Mouse (Mus musculus) right cerebral cortex, postnatal 25 days (tissue): ENCODE results near the gene Rangap1.
"Not testable (repeated sequence)": the region's sequence is repeated elsewhere in the genome, so short reads cannot be mapped to it uniquely, and the experiment has no call there.

Source experiments
- DNase-seq: peaks from one replicate; pipeline ENCODE4 v3.0.0; 2022

The Rangap1 gene

DNA sequence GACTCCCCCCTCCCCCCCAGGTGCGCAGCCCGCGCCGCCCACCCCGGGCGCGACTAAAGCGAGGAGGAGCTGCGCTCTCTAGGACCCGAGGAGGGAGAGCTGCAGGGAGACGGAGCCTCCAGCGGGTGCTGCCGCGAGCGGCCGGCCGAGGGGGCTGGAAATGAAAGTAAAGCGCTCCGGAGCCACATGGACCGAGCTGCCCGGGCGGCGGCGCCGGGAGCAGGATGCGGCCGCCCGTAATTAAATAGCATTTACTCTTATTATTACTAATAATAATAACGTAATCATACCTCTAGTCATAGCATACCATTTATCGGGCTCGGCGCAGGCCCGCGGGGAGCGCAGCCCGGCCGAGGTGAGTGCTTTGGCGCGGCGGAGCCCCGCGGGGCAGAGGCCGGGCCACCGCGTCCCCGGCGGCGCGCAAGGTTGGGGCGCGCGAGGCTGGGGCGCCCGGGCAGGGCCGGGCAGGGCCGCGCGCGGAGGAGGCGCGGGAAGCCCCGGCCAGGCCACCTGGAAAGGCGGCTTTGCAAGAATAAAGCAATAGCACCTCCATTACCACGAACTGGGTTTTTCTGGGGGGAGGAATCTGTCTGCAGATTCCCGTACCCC lies at the start of gene Rangap1, which contains the start of gene Zc3h7b:
Gene Rangap1 (minus strand): TSS at position 539 of the 609 bp plus-strand sequence.
Gene Zc3h7b (plus strand): TSS at position 66 of the 609 bp plus-strand sequence.
- peak; percentile 74 for DNase-seq

DNA sequence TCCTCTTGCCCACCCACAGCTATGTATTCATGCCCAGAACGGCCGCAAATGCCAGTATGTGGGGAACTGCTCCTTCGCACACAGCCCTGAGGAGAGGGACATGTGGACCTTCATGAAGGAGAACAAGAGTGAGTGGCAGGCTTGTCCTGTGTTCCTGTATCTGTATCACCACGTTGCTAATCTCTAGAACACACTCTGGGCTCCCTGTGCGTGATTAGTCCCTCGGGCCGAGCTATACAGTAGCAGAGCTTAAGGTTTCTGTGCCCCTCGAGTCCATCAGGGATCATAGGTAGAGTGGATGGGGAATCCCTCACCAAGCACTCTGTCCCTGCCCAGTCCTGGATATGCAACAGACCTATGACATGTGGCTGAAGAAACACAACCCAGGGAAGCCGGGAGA lies 47.1 kb upstream of the Rangap1 start:
- no peak for DNase-seq

DNA sequence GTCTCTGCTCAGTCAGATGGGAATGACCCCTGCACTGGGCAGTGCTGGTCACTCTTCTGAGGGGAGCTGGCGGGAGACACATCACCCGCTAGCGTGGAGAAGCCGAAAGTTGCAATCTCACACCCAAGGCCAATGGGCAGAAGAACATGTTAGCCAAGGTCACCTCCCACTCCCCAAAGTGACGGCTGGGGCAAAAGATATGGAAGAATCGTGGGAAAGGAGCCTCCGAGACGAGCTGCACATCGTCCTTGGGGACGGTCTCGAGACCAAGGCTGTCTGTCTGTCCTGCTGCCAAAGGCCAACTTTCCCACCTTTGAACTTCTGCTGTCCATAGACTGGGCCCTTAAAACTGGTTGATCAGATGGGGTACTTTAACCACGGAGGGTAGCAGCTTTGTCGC lies 42.2 kb upstream of the Rangap1 start:
- no peak for DNase-seq

DNA sequence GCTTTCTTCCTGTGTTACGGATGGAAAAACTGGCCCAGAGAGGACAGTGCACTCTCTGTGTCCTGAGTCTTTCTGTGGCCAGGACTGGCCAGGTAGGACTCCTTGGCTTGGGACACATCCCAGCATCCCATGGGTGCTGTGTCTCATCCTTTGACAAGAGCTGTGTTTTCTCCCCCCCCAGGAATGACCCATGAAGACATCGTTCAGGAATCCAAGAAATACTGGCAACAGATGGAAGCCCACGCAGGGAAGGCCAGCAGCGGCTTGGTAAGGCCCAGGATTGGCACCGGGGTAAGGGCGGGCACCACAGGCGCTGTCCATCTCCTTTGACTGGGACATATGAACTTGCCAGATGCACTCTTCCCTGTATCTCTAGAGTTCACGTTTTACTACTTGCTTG lies 40.4 kb upstream of the Rangap1 start:
- DNase-seq, result no peak

DNA sequence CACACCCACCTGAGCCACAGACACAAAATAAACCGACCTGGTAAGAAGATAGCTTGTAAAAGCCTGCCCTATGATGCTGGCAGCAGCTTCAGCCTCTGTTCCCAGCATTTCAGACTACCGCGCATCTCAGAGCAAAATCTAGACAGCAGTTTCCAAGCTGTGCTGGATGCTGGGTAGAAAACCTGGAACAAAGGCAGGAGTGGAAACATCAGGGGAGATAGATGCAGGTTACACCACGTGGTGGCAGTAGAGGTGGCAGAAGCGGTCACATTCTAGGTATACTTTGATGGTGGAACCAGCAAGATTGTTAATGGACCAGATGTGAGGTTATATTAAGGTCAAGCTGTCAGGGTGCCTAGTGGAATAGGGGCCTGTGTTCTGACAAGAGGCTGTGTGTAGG lies 39.4 kb upstream of the Rangap1 start:
- no peak for DNase-seq

DNA sequence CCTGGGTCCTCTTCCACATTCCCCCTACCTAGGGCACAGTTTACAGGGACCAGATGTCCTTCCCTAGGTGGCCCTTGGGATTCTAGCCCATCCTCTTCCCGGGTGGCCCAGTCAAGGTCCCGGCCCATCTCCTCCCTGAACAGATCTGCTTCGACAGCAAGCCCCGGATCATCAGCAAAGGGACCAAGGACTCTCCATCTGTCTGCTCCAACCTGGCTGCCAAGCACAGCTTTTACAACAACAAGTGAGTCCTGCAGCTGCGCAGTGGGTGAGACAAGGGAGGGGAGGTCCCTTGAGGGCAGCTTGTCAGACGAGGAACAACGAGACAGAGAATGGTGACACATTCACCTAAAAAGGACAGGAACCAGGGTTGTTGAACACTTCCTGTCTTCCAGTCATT lies 36.5 kb upstream of the Rangap1 start:
- no peak for DNase-seq

DNA sequence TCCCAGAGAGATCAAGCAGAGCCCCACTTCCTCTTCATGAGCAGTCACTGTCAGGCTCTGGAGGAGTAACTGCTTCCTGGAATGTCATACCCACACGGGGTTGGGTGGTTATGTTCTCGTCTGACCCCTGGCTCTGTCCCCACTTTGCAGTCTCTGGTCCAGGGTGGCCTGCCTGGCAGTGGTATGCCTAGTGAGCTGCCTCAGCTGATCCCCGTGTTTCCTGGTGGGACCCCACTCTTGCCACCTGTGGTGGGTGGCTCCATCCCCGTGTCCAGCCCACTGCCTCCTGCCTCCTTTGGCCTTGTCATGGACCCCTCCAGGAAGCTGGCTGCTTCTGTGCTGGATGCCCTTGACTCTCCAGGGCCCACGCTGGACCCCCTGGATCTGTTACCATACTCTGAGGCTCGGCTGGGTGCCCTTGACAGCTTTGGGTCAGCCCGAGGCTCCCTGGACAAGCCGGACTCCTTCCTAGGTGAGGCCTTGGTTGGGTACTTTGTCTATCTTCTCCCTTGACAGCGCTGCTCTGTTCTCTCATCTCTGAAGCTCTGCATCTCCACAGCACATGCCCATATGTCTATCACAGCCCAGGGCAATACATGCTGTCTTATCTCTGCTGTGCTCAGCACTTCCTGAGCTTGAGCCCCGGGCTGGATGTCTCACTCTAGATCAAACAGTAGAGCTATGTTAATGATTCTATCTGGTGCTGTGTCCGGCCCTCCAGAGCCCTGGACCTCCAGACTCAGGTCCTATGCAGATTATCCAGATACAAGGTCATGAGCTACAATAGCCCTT lies 31.5 kb upstream of the Rangap1 start:
- DNase-seq, result no peak

DNA sequence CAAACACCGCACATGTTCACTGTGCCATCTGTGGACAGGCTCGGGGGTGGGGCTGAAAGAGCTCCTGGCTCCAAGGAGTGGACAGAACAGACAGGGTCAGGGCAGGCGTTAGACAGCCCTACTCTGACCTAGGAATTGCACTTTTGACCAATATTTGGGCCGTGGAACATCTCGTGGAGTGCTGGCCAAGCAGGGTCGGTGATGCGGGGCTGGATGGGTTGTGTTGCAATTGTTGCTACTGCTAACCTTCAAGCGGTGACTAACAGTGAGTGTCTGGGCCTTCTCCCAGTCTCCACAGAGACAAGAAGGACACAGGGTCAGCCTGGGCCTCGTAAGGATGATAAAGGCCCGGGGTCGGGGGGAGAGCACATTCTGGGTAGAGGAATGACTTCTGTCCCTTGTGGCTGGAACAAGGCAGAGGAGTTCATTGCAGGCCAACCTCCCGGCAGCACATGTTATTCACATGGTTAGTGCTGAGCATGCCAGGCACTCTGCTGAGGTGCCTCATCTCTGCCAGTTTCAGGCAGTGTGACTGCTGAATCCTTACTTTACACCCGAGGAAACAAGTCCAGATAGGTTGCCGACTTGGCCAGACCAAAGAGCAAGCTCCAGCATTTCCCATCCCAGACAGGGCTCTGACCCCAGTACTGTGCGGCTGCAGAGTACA lies 29.3 kb upstream of the Rangap1 start:
- no peak for DNase-seq

DNA sequence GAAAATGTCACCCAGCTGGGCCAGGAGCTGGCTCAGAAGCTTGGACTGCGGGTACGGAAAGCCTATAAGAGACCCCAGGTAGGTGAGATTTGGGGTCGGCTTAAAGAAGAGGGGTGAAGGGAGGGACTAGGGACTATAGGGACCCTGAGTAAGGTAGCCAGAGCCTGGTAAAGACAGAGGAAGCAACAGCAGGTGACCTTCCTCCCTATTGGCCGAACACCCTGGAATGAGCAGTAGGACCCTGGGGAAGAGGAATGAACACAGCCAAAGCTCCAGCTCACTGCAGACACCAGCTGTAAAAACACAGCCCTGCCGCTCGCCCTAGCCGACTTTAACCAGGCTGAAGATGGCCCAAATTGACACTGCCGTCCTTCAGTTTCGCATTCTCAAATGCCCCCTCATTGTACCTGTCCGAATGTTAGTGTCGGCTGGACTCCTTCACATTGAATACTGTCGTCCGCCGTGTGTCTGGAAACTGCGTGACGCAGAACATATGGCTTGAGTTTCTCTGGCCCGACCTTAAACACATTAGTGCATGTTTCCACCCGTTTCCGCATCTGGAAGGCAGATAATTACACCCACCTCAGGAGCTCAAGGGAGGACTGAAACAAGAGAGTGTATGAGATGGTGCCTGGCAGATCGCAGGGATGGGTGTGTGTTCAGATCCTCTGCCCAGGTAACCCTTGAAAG lies 27.2 kb upstream of the Rangap1 start:
- DNase-seq, result no peak

DNA sequence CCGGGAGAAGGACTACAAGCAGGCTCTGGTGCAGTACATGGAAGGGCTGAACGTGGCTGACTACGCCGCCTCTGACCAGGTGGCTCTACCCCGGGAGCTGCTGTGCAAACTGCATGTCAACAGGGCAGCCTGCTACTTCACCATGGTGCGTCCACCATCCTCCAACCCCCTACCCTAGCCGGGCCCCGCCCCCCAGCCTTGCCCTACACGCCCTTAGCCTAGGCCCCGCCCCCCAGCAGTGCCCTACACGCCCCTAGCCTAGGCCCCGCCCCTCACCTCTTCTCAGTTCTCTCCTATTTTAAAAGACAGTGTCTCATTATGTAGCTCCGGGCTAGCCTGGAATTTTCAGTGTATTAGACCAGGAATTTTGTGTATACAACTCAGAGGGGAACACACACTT lies 23.7 kb upstream of the Rangap1 start:
- DNase-seq, result no peak

DNA sequence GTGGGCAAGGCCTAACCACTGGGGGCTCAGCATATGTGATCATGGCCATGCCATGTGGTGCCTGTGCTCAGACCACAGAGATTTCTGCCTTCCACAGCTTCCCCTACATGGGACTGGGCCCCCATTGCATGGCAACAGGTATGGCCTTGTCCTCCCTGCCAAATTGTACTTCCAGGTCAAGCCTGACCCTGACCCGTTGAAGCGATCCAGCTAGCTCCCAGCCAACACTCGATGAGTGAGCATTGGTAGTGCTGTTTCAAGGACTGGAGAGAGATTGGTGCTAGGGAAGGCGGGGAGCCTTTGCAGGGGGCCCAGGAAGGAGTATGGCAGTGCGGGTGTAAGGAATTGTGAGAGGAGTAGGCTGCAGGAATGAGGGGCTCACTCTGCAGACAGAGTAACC lies 21.1 kb upstream of the Rangap1 start:
- no peak for DNase-seq

DNA sequence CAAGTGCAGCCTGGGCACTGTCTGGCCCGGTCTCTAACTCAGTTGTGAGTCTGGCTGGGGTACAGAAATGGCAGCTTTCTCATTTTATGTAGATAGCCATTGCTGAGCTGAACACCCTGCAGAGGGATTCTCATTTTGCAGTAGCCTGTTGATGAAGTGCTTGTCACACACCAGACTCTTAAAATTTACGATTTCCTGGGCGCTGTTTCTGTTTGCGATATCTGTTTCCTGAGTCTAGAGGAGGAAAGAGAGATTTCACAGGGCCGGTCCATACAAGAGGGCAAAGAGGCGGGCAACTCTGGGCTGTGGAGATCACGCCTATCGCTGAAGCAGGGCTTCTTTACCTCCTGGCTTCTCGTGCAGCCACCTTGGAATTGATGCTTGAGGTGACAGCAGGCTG lies 20.3 kb upstream of the Rangap1 start:
- DNase-seq, result no peak

DNA sequence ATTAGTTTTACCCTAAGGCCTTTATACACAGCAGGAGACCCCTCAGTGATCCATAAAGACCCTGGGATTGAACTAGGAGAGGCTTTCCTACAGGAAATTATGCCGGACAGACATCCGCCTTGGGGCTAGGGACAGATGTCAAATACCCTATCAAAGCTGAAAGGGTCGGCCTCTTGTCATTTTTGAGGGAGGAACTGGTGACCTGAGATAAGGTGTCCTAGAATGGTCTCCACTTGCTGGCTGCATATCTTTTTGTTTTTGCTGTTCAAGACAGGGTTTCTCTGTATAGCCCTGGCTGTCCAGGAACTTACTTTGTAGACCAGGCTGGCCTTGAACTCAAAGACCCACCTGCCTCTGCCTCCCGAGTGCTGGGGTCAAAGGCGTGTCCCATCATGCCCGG lies 19.2 kb upstream of the Rangap1 start:
- DNase-seq, result no peak

DNA sequence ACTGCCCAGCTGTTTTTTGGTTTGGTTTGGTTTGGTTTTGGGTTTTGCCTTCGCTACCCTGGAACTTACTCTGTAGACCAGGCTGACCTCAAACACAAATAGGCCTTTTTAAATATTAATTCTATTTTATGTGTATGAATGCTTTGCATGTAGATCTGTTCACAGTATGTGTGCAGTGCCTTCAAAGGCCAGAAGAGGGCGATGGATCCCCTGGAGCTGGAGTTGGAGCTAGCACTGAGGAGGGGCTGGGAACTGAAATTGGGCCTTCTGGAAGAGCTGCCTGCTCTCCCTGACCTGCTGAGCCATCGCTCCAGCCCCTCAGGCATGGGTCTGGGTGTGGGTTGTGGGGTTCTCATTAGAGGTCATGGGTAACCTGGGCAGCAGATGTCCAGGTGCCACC lies 16.6 kb upstream of the Rangap1 start:
- DNase-seq, result no peak

DNA sequence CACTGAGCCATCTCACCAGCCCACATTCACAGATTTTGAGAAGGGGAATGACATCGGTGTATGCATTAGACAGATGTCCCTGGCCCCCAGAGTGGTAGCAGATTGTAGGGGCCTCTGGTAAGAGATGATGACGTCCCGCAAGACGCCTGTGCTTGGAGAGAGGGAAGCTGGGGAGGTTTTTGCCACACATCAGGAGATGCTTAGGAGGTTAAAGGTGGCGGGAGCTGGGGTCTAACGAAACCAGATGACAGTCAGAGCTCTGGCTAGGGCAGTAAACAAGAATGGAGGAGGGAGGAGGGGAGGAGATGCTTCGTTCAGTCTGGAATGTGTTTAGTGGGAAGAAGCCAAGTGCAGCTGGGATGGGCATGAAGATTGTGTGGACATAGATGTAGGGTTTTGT lies 16.1 kb upstream of the Rangap1 start:
- DNase-seq, result no peak

DNA sequence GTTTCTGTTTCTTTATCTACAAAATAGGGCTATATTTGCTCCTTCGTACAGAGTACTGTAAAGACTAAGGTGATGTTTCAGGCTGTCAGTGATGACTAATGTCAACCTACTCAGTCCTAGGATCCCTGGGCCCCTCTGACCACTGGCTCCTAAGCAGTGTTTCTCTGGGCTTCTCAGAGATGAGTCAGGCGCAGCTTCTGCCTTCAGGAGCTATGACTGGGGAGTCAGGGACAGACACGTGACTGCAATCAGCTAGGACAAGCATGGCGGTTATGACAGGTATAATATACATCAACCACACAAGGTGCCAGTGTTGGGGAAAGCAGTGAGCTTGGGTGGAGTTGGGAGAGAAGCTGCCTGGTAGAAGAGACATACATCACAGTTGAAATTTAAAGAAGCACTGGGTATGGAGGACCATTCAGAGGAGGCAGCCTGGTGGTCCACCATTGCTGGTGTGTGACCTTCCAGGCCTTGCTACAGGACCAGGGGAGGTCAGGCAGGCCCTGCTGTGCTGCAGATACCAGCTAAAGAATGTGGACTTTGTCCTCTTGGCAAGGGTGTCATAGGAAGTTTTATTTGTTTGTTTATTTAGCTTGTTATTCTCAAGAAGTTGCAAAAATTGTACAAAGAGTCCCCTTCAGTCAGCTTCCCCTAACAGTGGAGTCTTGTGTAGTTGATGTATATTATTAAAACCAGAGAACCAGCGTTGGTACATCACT lies 15.2 kb upstream of the Rangap1 start:
- DNase-seq, result no peak

DNA sequence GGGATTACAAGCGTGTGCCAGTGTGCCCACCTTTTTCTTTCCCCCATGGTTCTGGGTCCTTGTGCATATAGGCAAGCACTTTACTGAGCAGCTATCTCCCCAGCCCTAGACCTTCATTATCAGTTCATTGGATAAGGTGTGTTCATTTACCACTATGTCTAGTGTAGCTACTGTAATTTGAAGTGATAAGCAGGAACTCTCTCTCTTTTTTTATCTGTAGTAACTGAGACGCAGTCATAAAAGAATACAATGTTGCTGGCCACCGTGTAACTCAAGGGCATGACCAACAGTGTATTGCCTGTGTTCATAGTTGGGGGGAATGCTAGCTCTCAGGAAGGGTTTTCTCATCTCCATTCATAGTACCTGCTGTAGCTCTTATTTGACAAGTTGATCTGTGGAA lies 14.2 kb upstream of the Rangap1 start:
- no peak for DNase-seq

DNA sequence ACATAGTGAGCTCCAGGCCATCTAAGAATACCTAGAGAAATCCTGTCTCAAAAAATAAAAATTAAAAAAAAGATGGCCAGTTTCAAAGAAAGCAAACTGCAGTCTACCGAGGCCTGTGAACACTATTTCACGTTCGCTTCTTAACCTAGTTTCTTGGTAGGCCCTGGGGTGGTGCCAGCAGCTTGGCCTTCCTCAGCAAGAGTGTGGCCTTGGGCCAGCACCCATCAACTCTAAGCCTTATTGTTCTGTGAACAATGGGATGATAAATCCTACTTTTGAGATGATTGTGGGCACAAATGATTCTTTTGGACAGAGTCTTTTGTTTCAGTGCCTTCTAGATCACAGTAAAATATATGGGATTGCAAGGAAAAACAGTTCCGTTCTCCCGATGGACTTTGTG lies 13.4 kb upstream of the Rangap1 start:
- no peak for DNase-seq

DNA sequence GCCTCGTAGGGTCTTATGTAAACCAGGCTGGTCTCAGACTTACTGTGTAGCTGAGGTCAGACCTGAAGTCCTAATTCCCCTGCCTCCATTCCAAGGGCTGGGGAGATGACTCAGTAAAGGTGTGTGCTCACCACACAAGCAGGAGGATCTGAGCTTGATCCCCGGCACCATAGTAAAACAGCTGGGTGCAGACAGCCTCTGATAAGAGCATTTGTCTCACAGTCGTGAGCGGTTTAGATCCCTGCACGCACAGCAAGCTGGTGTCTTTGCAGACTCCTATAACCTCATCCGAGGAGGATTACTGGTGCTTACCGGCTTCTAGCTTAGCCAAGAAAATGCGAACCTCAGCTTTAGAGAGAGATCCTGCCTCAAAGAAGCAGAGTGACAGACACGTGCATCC lies 8.3 kb upstream of the Rangap1 start:
- DNase-seq, result no peak

DNA sequence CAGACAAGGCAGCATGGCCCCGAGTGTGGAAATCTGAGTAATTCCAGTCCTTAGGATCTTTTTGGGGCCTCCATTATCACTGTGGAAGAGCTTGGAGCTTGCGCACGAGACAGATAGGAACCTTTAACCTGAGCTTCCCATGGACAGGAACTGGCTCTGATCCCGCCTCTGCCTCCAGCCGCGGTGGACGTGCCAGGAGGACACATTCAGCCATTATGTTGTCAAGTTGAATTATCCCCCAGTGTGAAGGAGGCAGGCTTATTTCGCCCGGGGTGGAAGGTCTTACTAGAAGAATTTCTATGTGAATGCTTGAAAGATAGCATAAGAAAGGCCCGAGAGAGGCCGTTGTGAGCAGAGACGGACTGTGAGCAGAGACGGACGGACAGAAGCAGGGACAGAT lies 4.4 kb upstream of the Rangap1 start:
- DNase-seq, result no peak

DNA sequence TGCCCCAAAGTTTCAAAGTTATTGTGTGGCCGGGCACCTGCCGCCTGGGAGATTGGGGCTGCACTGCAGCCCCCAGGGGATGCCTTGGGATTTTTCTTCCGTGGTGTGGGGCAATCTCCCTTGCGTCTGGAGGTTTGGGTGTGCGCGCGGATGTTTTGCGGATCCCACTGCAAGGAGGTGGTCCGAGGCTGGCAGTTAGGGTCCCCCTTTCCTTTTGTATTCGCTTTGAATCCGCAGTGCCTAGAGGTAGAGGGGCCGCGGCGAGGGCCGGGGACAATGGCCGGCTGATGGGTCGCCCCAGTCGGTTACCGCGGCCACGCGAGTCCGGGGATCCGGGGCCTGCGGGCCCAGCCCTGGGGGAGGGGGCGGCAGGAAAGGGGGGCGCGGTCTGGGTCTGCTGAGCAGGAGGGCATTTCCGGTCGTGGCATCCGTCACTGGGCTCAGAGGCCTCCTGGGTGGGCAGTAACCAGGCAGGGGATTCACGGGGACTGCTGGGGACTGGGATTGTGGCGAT lies 328 bp upstream of the Rangap1 start:
- DNase-seq, result peak; percentile 74

DNA sequence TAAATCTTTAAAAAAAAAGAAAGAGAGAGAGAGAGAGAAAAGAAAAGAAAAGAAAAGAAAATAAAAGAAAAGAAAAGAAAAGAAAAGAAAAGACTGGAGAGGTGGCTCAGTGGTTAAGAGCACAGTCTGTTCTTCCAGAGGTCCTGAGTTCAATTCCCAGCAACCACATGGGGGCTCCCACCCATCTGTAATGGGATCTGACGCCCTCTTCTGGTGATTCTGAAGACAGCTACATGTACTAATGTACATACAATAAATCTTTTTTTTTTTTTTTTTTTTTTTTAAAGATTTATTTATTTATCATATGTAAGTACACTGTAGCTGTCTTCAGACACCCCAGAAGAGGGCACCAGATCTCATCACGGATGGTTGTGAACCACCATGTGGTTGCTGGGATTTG lies 3.0 kb downstream of the Rangap1 start:
- not testable (repeated sequence) for DNase-seq

DNA sequence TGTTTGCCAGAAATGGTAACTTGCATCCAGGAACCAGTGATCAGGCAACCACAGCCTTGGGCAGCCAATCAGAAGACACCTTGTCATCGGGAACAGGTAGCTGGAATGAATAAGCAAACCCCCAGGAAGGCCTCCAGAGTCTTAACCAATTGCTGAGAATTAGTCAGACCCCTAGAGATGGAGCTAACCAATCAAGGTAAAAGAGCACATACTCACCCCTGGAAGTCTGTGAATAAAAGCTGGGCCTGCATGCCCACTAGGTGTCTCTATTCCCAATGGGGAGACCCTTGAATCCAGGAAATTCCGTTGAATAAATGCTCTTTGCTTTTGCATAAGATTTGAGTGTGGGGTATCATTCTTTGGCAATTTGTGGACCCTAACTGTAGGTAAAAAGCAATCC lies 5.4 kb downstream of the Rangap1 start:
- DNase-seq, result no peak
